Mouse (Mus musculus) midbrain, embryonic 11.5 days (tissue): ENCODE data around the gene Top3b. TPM values are rescaled to one million over a fixed set of nuclear protein-coding genes. Genes with fewer than 3 reads are reported as not detected.

Experiments
- ATAC-seq: fragments of 200-750 bp; cut with Nextera tagmentation; 2 replicates; pipeline ENCODE4 v1.8.0; 2017; ENCODE audit warnings: moderate TSS enrichment, moderate library complexity; ENCODE audit not compliant: low FRiP score
- DNase-seq: peaks from one replicate; pipeline ENCODE4 v3.0.0; 2015; ENCODE audit warnings: low spot score; ENCODE audit errors: missing footprints
- H3K27ac ChIP-seq: fragments of 300-500 bp; sonication (generic); 2 replicates; pipeline ENCODE4 v1.5.1; 2014; ENCODE audit warnings: low read depth, low read length
- H3K27me3 ChIP-seq: fragments of 300-500 bp; sonication (generic); 2 replicates; pipeline ENCODE4 v1.6.1; 2014; ENCODE audit warnings: mild to moderate bottlenecking, low read length, moderate library complexity, mixed read lengths; ENCODE audit not compliant: control insufficient read depth, insufficient read depth
- H3K36me3 ChIP-seq: fragments of 300-500 bp; sonication (generic); 2 replicates; pipeline ENCODE4 v1.6.1; 2014; ENCODE audit warnings: mild to moderate bottlenecking, low read length, moderate library complexity, mixed read lengths; ENCODE audit not compliant: control insufficient read depth, insufficient read depth
- H3K4me1 ChIP-seq: fragments of 300-500 bp; sonication (generic); 2 replicates; pipeline ENCODE4 v1.6.1; 2014; ENCODE audit warnings: low read length; ENCODE audit not compliant: control insufficient read depth, insufficient read depth
- H3K4me2 ChIP-seq: fragments of 300-500 bp; sonication (generic); 2 replicates; pipeline ENCODE4 v1.6.1; 2014; ENCODE audit warnings: mild to moderate bottlenecking, moderate library complexity
- H3K4me3 ChIP-seq: fragments of 300-500 bp; sonication (generic); 2 replicates; pipeline ENCODE4 v1.5.1; 2014; ENCODE audit warnings: low read depth, low read length
- H3K9ac ChIP-seq: fragments of 300-500 bp; sonication (generic); 2 replicates; pipeline ENCODE4 v1.6.1; 2014; ENCODE audit warnings: low read length
- H3K9me3 ChIP-seq: fragments of 300-500 bp; sonication (generic); 2 replicates; pipeline ENCODE4 v1.6.1; 2016; ENCODE audit warnings: low read length; ENCODE audit not compliant: control insufficient read depth
- WGBS: fragments of 180-500 bp; shearing (Covaris S2); extraction: QIAGEN DNeasy Blood & Tissue Kit; methylation state at CpG from one replicate; pipeline ENCODE4 v1.1.7; 2014; 5-methylcytosine and 5-hydroxymethylcytosine counted together
- polyA plus RNA-seq: library from polyadenylated mRNA; unstranded; fragments of >200 nt; fragmentation: Nextera tagmentation; extraction: Ambion mirVana; gene quantifications from 2 replicates; pipeline ENCODE4 v1.2.1, GENCODE M21; 2014

Gene Top3b
- polyA plus RNA-seq, 1 experiment from 2014 or later, result 56.7 TPM

GRCm38 (mm10) chr16:16941078-16941477, 70.5 kb downstream of the Top3b start:
- Histone ChIP-seq H3K4me1 (no peaks in the 10 kb centered on the region), H3K27me3 (no peaks in the 10 kb centered on the region), H3K9ac (no peak overlapping the region), H3K4me3 (no peak overlapping the region), H3K9me3 (0 out of 2 replicates have a peak, but pooled peaks cover 3% of the 10 kb centered on the region), H3K4me2 (no peak overlapping the region), H3K27ac (no peak overlapping the region), H3K36me3 (no peaks in the 10 kb centered on the region)
- DNase-seq (no peak), ATAC-seq (no peak)
- 93% methylated on average over 2 of the region's 2 CpGs for WGBS

Other genes with a start within 250 kb of the Top3b start
- gene Olfr19, start 194.3 kb upstream of the Top3b start, polyA plus RNA-seq, result not detected in 2 replicates
- gene Spag6l, start 41.3 kb upstream of the Top3b start, polyA plus RNA-seq, result 1.9 and 2.2 TPM in 2 replicates
- gene Igll1, start 6.8 kb upstream of the Top3b start, polyA plus RNA-seq, result not detected in 2 replicates
- gene Vpreb1, start 107 bp downstream of the Top3b start, polyA plus RNA-seq, result 0.96 and 1.5 TPM in 2 replicates
- gene Ppm1f, start 25.7 kb downstream of the Top3b start, polyA plus RNA-seq, result 16.9 TPM in 2 replicates
- gene Mapk1, start 112.6 kb downstream of the Top3b start, polyA plus RNA-seq, result 198 and 214 TPM in 2 replicates
- gene Ypel1, start 199.0 kb downstream of the Top3b start, polyA plus RNA-seq, result 123 and 127 TPM in 2 replicates
- 142 and 147 TPM in 2 replicates for gene Ppil2, start 240.5 kb downstream of the Top3b start, polyA plus RNA-seq